Mouse (Mus musculus): ENCODE data around the gene Ppp1r12c. TPM values are rescaled to one million over a fixed set of nuclear protein-coding genes. Genes with fewer than 3 reads are reported as not detected.

Gene Ppp1r12c
- total RNA-seq (2014; rRNA removed) = 21.2 and 21.8 TPM in 2 replicates
- polyA plus RNA-seq (2012; rRNA removed) = 13.4 and 22.2 TPM in 2 replicates

GRCm38 (mm10) chr7:4501558-4502397 lies at the start of gene Ppp1r12c:
Gene Ppp1r12c, minus strand, starts transcription at chr7:4501680.
- Histone ChIP-seq H3K27me3 (ENCODE audit: control insufficient read depth, insufficient read depth, low read length) (no peaks in the 10 kb centered on the region), H3K4me3 (ENCODE audit: insufficient read depth, low read depth, low read length) (peak within 1 kb of the TSS; percentile 97), H3K27ac (replicated peaks; ENCODE audit: insufficient read depth, low read depth, low read length) (peak within 1 kb of the TSS; percentile 90), H3K4me1 (ENCODE audit: control insufficient read depth, insufficient read depth, low read length) (peaks cover 10% of the 10 kb centered on the region), H3K36me3 (ENCODE audit: control insufficient read depth, insufficient read depth, low read length) (no peaks in the 10 kb centered on the region), H3K9ac (ENCODE audit: low read depth, low read length) (peak within 1 kb of the TSS; percentile 91), H3K79me2 (ENCODE audit: control insufficient read depth, insufficient read depth, low read length) (peaks cover 27% of the 10 kb centered on the region)
- WGBS = 1% methylated on average over 62 of the region's 62 CpGs
- TF ChIP-seq POLR2A (IDR thresholded peaks at IDR 0.05; ENCODE audit: extremely low read depth, insufficient read depth, low read length) (peak; percentile 45; the same call in 1 of the 2 replicates), CTCF (IDR thresholded peaks at IDR 0.05; ENCODE audit: low read depth, low read length) (no peak)
- DNase-seq (ENCODE audit: extremely low read depth, low read depth, low spot score) = peak; percentile 86

- no peak within 1 kb of the TSS for H3K9ac ChIP-seq (ENCODE audit: low read depth, low read length)
- peaks cover 8% of the 10 kb centered on the region; the same call in 1 of the 2 replicates for H3K27me3 ChIP-seq (ENCODE audit: control insufficient read depth, insufficient read depth, low read length)
- H3K4me1 ChIP-seq (ENCODE audit: control insufficient read depth, insufficient read depth, low read length) = no peaks in the 10 kb centered on the region
- TF ChIP-seq POLR2A (IDR thresholded peaks at IDR 0.05; ENCODE audit: extremely low read depth, insufficient read depth, low read length) (no peak), CTCF (IDR thresholded peaks at IDR 0.05; ENCODE audit: low read depth, low read length) (no peak)
- H3K27ac ChIP-seq (replicated peaks; ENCODE audit: insufficient read depth, low read depth, low read length) = no peak within 1 kb of the TSS
- 5% methylated on average over 33 of the region's 33 CpGs for WGBS
- no peak within 1 kb of the TSS for H3K4me3 ChIP-seq (ENCODE audit: insufficient read depth, low read depth, low read length)
- no peaks in the 10 kb centered on the region for H3K36me3 ChIP-seq (ENCODE audit: control insufficient read depth, insufficient read depth, low read length)
- DNase-seq (ENCODE audit: extremely low read depth, low read depth, low spot score) = no peak
- no peaks in the 10 kb centered on the region for H3K79me2 ChIP-seq (ENCODE audit: control insufficient read depth, insufficient read depth, low read length)
Measured at GRCm38 (mm10) chr7:4547221-4547641, 45.8 kb upstream of the Ppp1r12c start, which contains the start of gene Syt5. Gene Syt5, minus strand, starts transcription at chr7:4547541.

- H3K9ac ChIP-seq (ENCODE audit: low read depth, low read length) = no peak overlapping the region
- 5% methylated on average over 26 of the region's 26 CpGs for WGBS
- H3K36me3 ChIP-seq (ENCODE audit: control insufficient read depth, insufficient read depth, low read length) = no peaks in the 10 kb centered on the region
- no peaks in the 10 kb centered on the region for H3K4me1 ChIP-seq (ENCODE audit: control insufficient read depth, insufficient read depth, low read length)
- peaks cover 8% of the 10 kb centered on the region; the same call in 1 of the 2 replicates for H3K27me3 ChIP-seq (ENCODE audit: control insufficient read depth, insufficient read depth, low read length)
- no peak overlapping the region for H3K4me3 ChIP-seq (ENCODE audit: insufficient read depth, low read depth, low read length)
- TF ChIP-seq POLR2A (IDR thresholded peaks at IDR 0.05; ENCODE audit: extremely low read depth, insufficient read depth, low read length) (no peak), CTCF (IDR thresholded peaks at IDR 0.05; ENCODE audit: low read depth, low read length) (no peak)
- no peaks in the 10 kb centered on the region for H3K79me2 ChIP-seq (ENCODE audit: control insufficient read depth, insufficient read depth, low read length)
- no peak overlapping the region for H3K27ac ChIP-seq (replicated peaks; ENCODE audit: insufficient read depth, low read depth, low read length)
- DNase-seq (ENCODE audit: extremely low read depth, low read depth, low spot score) = no peak
Measured at GRCm38 (mm10) chr7:4546591-4547131, 45.2 kb upstream of the Ppp1r12c start.

- Histone ChIP-seq H3K27ac (replicated peaks; ENCODE audit: insufficient read depth, low read depth, low read length) (no peak overlapping the region), H3K36me3 (ENCODE audit: control insufficient read depth, insufficient read depth, low read length) (no peaks in the 10 kb centered on the region), H3K27me3 (ENCODE audit: control insufficient read depth, insufficient read depth, low read length) (peaks cover 8% of the 10 kb centered on the region; the same call in 1 of the 2 replicates), H3K79me2 (ENCODE audit: control insufficient read depth, insufficient read depth, low read length) (no peaks in the 10 kb centered on the region), H3K4me1 (ENCODE audit: control insufficient read depth, insufficient read depth, low read length) (no peaks in the 10 kb centered on the region), H3K4me3 (ENCODE audit: insufficient read depth, low read depth, low read length) (no peak overlapping the region), H3K9ac (ENCODE audit: low read depth, low read length) (no peak overlapping the region)
- 74% methylated on average over 15 of the region's 15 CpGs for WGBS
- no peak for DNase-seq (ENCODE audit: extremely low read depth, low read depth, low spot score)
- TF ChIP-seq CTCF (IDR thresholded peaks at IDR 0.05; ENCODE audit: low read depth, low read length) = no peak
- no peak for TF ChIP-seq POLR2A (IDR thresholded peaks at IDR 0.05; ENCODE audit: extremely low read depth, insufficient read depth, low read length)
Measured at GRCm38 (mm10) chr7:4546050-4546449, 44.6 kb upstream of the Ppp1r12c start.

- Histone ChIP-seq H3K4me1 (ENCODE audit: control insufficient read depth, insufficient read depth, low read length) (no peaks in the 10 kb centered on the region), H3K4me3 (ENCODE audit: insufficient read depth, low read depth, low read length) (no peak overlapping the region), H3K27ac (replicated peaks; ENCODE audit: insufficient read depth, low read depth, low read length) (no peak overlapping the region), H3K79me2 (ENCODE audit: control insufficient read depth, insufficient read depth, low read length) (no peaks in the 10 kb centered on the region), H3K9ac (ENCODE audit: low read depth, low read length) (no peak overlapping the region), H3K36me3 (ENCODE audit: control insufficient read depth, insufficient read depth, low read length) (no peaks in the 10 kb centered on the region), H3K27me3 (ENCODE audit: control insufficient read depth, insufficient read depth, low read length) (peaks cover 3% of the 10 kb centered on the region; the same call in 1 of the 2 replicates)
- 52% methylated on average over 17 of the region's 17 CpGs for WGBS
- DNase-seq (ENCODE audit: extremely low read depth, low read depth, low spot score) = no peak
- TF ChIP-seq POLR2A (IDR thresholded peaks at IDR 0.05; ENCODE audit: extremely low read depth, insufficient read depth, low read length) = no peak
- no peak for TF ChIP-seq CTCF (IDR thresholded peaks at IDR 0.05; ENCODE audit: low read depth, low read length)
Measured at GRCm38 (mm10) chr7:4542013-4542412, 40.5 kb upstream of the Ppp1r12c start.
